8 mouse cellular contexts compared by ENCODE assay signal in genomic region chr17:29704781-29705180, GRCm38 (mm10). TPM values are rescaled to one million over a fixed set of nuclear protein-coding genes. Genes with fewer than 3 reads are reported as not detected.
A peak's percentile ranks its signal among the peaks of the same experiment; 100 is the strongest.
DNase-seq lines count a peak whose midpoint lies in the region; ATAC-seq and TF ChIP-seq lines count a peak whose summit lies in the region.
"Had no signal": no experiment of that assay in that cellular context is flagged by ENCODE, and none has a peak within 500 bp of the region (broad histone marks: within the 10 kb centered on the region; RNA-seq: fewer than 3 reads in every experiment).

No protein-coding gene starts in this region.

- no peak overlapping the region for H3K4me3 ChIP-seq in C2C12 (ENCODE audit: insufficient read depth, poor library complexity, severe bottlenecking)
- no peak overlapping the region for H3K4me3 ChIP-seq in E14TG2a.4 (replicated peaks; ENCODE audit: low read length)
- H3K4me3 ChIP-seq: heart, embryonic 13.5 days had no signal

- H3ac ChIP-seq in C2C12 (ENCODE audit: control insufficient read depth, insufficient read length, low read depth) = no peak overlapping the region

- H3K4me1 ChIP-seq in E14TG2a.4 (replicated peaks; ENCODE audit: low read depth, low read length) = peaks cover 72% of the 10 kb centered on the region

- no peaks in the 10 kb centered on the region for H3K27me3 ChIP-seq in C2C12 (ENCODE audit: control insufficient read depth, insufficient read depth, insufficient read length)
- H3K27me3 ChIP-seq in E14TG2a.4 (ENCODE audit: insufficient read depth, low read length) = no peaks in the 10 kb centered on the region
- H3K27me3 ChIP-seq: heart, embryonic 13.5 days had no signal

- no peaks in the 10 kb centered on the region for H3K79me3 ChIP-seq in C2C12 (ENCODE audit: low read depth)

- H3K36me3 ChIP-seq in C2C12 (ENCODE audit: control insufficient read depth, insufficient read depth) = peaks cover 37% of the 10 kb centered on the region
- peaks cover 94% of the 10 kb centered on the region for H3K36me3 ChIP-seq in E14TG2a.4 (ENCODE audit: insufficient read depth, low read length)

- TF ChIP-seq CTCF in C2C12 (IDR thresholded peaks at IDR 0.05; ENCODE audit: control insufficient read depth, insufficient read depth, insufficient read length) = peak; percentile 68
- peak; percentile 36 for TF ChIP-seq CTCF in E14TG2a.4 (conservative IDR thresholded peaks at IDR 0.05; ENCODE audit: low read length)

- no peaks in the 10 kb centered on the region for H3K9me3 ChIP-seq in E14TG2a.4 (ENCODE audit: low read length)
- H3K9me3 ChIP-seq: heart, embryonic 13.5 days had no signal

- peak; percentile 50; the same call in 1 of the 2 replicates for ATAC-seq in frontal cortex, adult (ENCODE audit: low TSS enrichment)

- H3K79me2 ChIP-seq in C2C12 (ENCODE audit: control insufficient read depth, insufficient read depth) = no peaks in the 10 kb centered on the region

- DNase-seq in cerebellum, adult 8-10 months = peak; percentile 64
- DNase-seq in kidney, postnatal 25 days = peak; percentile 54 to 66
- DNase-seq in lung, postnatal 4 days = peak; percentile 61 to 69
- peak; percentile 45 to 68 for DNase-seq in spleen, adult 18-20 months

TF ChIP-seq in C2C12, 6 proteins besides CTCF, POLR2A, EP300 and RAD21:
- TF ChIP-seq MYOD1 (IDR thresholded peaks at IDR 0.05; ENCODE audit: control insufficient read depth, insufficient read length, low read depth) (no peak), CEBPB (IDR thresholded peaks at IDR 0.05; ENCODE audit: low read depth) (no peak), USF1 (IDR thresholded peaks at IDR 0.05; ENCODE audit: low read depth) (no peak), MYOG (IDR thresholded peaks at IDR 0.05; ENCODE audit: control insufficient read depth, extremely low read depth, insufficient read length) (no peak), MAX (IDR thresholded peaks at IDR 0.05) (no peak), FOSL1 (IDR thresholded peaks at IDR 0.05; ENCODE audit: insufficient read depth, low read length, poor library complexity, severe bottlenecking) (no peak)
TF ChIP-seq in C2C12: peak in this region for 0.

RNA-seq across cellular contexts. Expression of gene Ccdc167, which starts 12.1 kb away (rescaled TPM):
- 11.9 TPM for polyA plus RNA-seq in C2C12 (2012; fragmentation: generic; extraction: Trizol)

RNA-seq across cellular contexts. Expression of gene Cmtr1, which starts 44.4 kb away (rescaled TPM):
- 33.4 TPM for polyA plus RNA-seq in C2C12 (2012; fragmentation: generic; extraction: Trizol)
